Mouse (Mus musculus) cortical plate, adult 2 months (tissue): ENCODE measurements around the gene Fam193a.

ENCODE experiments used
- CTCF ChIP-seq: fragments of 200-500 bp; IDR thresholded peaks from 2 replicates; pipeline ENCODE4 v1.5.1; 2011; ENCODE audit warnings: mild to moderate bottlenecking, control low read depth, low read length; ENCODE audit not compliant: insufficient read depth; ENCODE audit errors: extremely low read depth
- POLR2A ChIP-seq: fragments of 200-500 bp; IDR thresholded peaks from 2 replicates; pipeline ENCODE4 v1.6.1; 2011; ENCODE audit warnings: mild to moderate bottlenecking, low read length, control low read depth; ENCODE audit not compliant: insufficient read depth; ENCODE audit errors: extremely low read depth

DNA sequence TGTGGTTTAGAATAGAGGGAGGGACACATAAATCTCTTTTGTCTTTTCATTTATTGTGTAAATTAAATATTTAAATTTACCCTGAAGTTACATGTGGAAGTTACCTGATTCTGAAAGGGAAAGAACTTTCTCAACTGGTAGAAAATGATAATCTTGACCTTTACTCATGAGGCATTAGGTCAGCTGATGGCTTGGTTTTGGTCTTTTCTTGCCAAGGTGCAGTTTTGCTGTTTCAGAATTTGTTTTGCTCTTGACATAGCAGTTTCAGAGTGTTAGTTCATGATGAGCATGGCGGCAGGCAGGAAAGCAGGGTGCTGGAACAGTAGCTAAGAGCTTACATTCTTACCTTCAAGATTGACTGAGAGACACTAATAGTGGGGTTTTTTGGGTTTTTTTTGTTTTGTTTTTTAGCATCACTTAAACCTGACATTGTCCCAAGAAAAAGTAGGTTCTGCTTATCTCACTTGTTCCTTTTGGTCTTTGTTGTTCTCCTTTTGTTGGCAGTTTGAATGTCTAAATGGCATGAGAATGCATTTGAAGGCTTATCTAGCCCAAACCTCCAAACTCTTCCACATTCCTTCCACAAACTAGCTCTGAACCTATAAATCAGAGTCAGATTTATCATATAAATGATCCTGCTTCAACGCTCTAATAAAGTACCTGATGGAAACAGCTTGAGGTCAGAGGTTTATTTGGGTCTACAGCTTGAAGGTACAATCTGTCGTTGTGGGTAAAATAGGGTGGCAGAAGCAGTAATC is 47.7 kb downstream of the Fam193a start:
- TF ChIP-seq CTCF, result no peak
- TF ChIP-seq POLR2A, result no peak
